Mouse (Mus musculus) megakaryocyte, embryonic 14.5 days (primary cell): ENCODE results near the gene Mast4.

Experiments used
- FLI1 ChIP-seq: IDR thresholded peaks from 2 replicates; pipeline ENCODE4 v1.6.1; 2012; ENCODE audit warnings: low read length, inconsistent platforms, mixed read lengths
- GATA1 ChIP-seq: IDR thresholded peaks from 3 replicates; pipeline ENCODE4 v1.6.1; 2012; ENCODE audit warnings: mixed read lengths, low read length, inconsistent platforms, borderline replicate concordance

DNA sequence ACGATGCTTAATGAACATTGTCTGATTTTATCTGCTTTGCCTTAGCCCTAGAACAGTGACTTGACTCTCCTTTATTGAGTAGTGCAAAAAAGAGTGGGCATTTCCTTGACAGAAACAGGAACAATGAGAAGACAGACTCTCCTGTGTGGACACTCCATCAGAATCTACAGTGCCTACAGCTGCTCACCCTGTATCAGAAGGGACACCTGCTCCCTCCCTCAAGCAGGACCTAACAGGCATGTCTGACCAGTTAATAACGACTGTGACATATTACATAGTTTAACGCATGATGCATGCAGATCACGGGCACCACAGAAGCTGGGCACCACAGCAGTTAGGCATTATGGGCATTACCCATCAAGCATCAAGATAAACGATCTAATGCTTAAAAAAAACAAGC, 193.0 kb downstream of the Mast4 start:
- TF ChIP-seq GATA1 (no peak), FLI1 (no peak)
